Mouse (Mus musculus) 3T3-L1 (cell line): ENCODE measurements around the gene Dock4.
A peak's percentile ranks its signal among the peaks of the same experiment; 100 is the strongest.

Source experiments
- DNase-seq: peaks from one replicate; pipeline ENCODE4 v3.0.0-alpha.2; 2015; ENCODE audit warnings: low read depth, low spot score

The Dock4 gene

DNA sequence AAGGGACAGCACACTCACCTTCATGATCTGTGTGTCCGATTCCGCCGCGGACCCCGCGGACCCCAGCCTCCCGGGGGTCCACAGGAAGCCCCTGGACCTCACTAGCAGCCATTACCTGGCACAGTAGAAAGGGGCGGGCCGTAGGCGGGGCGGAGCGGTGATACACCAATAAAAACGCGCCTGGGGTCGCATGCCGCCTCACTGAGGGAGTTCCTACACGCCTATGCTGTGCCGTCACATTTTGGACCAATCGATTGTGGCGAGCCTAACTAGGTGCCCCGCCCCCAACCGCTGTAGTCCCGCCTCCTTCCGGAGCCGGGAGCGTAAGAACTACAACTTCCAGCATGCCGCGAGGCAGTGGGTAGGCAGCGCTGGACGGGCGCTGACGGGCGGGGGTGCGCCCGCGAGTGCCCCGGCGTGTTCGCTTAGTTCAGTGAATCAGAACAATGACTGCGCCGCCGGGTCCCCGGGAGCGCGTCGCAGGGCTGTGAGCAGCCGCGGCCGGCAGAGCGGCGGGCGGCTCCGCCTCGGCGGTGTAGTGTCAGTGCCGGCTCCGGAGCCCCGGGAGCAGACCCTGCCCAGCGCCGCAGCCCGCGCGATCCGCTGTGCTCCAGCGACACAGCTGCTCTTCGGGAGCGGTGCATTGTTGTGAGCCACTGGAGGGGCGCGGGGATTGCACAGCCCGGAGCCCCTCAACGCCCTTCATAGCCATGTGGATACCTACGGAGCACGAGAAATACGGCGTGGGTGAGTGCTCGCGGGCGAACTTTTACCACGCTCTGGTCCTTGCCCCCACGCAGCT is at the start of gene Dock4, which contains the start of gene Zfp277:
Gene Dock4 (plus strand): TSS at position 305 of the 802 bp plus-strand sequence.
Gene Zfp277 (minus strand): TSS at position 255 of the 802 bp plus-strand sequence.
- peak; percentile 99 for DNase-seq

DNA sequence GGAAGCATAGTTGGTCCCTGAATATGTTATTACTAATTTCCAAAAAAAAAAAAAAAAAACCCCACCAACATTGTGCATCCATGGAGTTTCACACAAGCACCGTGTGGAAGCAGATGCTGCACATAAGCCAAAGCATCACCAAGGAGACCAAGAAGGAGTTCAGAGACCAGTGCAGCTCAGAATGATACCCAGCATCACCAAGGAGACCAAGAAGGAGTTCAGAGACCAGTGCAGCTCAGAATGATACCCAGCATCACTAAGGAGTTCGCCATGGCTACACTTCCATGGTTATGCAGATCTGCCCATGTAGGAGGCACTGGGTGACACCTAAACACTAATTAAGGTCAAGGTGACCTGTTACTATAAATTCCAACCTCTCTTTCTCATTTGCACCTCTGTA is 46.8 kb upstream of the Dock4 start:
- no peak for DNase-seq

DNA sequence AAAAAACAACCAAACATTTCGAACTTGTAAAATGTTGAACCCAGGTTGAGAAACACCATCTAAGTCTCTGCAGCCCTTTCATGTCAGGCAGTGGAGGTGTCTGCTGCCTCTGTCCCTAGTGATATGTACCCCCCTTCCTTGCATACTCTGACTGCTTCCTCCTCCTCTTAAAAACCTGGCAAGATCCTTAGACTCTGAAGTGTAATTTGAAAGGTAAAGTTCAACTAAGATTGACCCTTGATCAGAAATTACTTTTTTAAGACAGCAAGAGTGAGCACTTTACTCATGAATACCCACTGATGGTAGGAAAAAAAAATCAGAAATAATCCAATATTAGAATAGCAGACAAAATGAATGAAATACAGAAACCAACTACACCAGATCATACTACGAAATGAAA is 46.4 kb upstream of the Dock4 start:
- no peak for DNase-seq

DNA sequence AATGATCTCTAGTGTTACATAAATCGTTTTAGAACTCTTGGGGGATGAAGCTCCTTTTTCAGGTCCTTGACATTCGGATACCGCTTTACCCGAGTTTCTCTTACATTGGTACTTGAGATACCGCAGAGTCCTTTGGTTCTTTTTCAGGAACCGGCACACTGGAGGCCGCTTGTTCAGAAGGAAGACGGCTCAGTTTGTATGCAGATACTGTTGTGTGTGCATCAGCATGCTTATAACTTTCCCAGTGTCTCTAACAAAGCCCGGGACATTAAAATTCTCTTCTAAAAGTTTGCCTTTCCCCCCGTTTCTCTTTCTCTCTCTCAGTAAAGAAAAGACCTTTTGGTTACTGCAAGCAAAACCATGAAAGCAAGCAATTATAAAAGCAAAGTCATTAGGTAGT is 45.9 kb upstream of the Dock4 start:
- no peak for DNase-seq

DNA sequence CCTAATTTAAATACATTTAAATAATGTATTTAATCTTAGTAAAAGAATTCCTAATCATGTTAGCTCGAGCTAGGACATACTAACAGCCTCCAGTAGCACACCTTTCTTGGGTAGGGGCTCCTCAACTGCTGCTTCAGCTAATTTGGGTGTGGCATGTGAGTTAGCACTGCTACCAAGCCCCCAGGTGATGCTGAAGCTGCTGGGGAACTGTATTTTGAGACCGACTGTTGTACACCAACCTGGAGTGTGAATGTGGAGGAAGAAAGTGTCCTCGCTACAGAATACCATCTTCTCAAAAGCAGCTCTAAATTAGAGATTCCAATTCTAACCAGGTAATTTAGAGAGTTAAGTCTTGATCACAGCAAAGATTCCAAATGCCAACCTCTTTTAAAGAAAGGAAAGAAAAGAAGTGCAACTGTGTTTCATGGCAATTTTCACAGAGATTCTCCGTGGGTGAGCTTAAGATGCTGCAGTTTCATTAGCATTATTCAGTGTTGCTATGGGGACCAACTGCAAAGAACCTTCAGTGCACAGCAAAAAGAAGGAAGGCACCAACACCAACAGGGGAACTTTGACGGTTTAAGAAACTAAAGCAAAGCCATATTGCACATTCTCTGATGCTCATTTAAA is 31.0 kb upstream of the Dock4 start:
- no peak for DNase-seq

DNA sequence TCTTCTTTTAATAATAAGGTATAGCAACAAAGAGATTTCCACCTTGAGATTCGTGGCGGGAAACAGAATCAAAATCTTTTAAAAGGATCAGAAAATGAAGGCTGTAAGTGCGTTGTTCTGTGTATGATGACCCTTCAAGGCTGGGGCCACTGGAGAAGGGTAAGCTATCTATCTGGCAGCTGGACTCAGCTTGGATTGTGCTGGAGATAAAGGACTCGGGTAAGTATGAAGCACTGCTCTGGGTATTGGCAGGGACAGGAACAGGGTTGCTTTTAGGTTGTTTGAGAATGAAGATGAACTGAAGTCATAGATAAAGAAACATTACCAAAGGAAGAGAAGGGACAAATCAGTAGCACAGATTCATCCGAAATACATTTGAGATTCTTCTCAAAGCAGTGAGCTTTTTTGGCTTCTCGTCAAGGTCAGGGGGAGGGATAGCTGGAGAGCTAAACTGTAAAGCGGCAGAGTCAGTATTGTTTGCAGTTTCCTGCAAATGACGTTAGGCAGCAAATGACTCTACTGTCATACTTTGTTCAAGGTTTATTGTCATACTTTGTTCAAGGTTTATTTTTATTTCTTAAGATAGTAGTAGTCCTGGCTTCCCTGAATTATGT is 30.3 kb upstream of the Dock4 start:
- DNase-seq: no peak

DNA sequence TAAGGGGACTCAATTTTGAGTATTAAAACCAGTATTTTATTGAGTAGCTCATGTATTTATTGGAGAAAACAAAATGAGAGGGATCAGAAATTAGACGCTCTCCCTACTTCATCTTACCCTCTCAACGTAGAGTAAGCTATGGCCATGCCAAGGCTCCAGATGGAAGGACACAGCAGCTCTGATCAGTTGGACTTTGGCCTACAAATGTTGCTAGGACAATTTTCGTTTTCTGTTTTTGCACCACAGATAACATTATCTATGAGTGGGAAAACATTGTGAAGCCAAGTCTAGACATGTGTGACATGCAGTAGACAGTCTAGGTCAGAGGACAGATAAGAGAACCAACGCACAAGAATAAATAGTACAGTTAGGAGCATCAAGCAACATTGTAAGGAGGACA is 28.5 kb upstream of the Dock4 start:
- DNase-seq: no peak

DNA sequence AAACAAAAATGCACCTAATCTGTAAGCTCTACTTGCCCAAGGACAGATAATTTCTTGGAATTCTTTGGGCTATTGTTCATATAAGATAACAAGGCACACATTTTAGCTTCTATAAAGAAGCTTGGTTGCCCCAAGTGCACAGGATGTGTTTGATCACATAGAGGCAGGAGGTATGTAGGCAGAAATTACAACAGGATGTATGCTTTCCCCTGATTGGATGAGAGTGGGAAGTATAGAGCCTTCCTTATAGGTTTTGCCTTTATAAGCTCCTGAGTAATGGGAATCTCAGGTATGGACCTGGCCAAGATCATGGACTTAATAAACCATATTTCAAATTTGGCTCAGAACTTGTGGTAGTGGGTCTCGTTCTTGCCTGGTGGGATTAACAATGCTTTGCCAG is 20.8 kb upstream of the Dock4 start:
- DNase-seq: no peak

DNA sequence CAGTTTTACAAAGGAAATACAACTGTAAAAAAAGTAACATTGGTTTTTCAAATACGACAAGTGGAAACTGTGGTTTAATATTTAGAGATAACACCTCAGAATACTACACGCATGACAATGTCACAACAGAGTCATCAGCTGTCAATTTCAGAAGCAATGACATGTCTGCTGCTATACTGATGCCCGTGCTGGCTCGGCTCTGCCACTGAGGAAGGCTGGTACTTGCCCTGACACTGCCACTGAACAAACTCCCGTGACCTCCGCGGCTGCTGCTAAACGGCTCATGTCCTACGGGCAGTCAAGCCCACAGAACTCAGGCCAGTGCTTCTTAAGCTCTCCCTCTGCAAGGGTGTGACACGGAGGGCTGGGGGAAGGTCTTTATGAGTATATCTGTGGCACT is 18.1 kb upstream of the Dock4 start:
- DNase-seq: no peak

DNA sequence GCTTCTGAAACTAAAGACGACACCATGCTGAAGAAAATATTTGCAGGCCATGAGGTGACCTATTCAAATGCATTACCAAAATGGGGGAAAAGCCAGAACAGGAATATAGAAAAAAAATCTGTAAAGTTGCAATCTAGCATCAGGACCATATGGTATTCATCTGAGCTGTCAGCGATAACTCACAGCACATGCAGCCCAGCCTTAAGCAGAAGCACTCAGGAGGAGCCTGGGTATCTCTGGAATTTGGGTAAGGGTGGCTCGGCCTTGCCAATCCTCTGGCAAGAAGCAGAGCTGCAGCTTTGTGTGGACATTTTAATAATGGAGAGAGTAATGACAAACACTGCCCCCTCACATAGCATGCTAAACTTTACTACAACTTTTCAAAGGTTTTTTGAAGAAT is 15.8 kb upstream of the Dock4 start:
- peak; percentile 76 for DNase-seq

DNA sequence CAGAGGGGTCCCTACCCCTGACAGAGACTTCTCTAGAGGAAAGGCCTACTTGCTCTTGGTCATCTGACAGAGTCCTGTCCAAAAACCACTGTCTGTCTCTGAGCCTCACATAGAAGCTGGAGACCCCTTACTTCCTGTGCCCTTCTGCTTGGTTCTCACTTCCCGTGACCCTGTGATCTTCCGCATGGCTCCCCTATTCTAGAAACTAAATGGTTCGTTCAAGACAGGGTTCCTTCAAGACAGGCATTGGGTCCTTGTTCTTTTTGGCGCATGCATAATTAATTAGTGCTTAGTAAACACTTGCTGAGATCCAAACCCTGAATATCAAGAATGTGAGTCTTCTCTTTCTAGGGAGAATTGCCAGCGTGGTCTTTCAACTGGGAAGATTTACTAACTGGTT is 14.7 kb upstream of the Dock4 start:
- DNase-seq: no peak

DNA sequence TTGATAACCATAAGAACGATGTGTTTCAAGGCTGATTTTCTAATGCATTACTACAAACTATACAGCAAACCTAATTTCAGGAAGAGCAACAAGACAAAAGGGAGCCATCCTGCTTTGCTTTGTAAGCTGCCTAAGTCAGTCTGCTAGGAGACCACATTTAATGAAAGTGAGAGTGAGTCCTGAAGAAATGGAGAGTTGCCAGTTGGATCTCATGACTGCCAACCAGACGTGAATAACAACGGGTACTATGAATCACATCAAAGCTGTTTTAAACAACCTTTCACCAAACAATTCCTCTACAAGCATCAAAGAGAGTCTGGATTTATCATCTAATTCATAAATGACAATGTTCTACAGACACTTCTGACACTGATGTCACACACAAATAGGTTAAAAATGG is 11.7 kb upstream of the Dock4 start:
- DNase-seq: peak; percentile 80

DNA sequence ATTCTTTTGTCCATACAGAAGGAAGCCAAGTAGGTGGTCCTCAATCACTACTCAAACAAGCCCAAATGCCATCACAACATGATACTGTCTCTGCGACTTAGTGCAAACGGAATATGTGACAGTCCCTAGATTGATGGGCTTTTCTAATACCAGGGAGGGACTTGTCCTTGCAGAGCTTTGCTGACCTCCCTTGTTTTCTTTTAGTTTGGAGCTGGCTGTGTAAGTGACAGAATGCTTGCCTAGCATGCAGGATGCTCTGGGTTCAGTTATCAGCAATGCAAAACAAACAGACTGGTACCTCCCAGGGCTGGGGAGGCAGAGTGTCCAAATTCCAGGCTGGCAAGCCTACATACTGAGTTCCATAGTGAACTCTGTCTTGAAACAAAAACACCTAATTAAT is 7.7 kb upstream of the Dock4 start:
- no peak for DNase-seq

DNA sequence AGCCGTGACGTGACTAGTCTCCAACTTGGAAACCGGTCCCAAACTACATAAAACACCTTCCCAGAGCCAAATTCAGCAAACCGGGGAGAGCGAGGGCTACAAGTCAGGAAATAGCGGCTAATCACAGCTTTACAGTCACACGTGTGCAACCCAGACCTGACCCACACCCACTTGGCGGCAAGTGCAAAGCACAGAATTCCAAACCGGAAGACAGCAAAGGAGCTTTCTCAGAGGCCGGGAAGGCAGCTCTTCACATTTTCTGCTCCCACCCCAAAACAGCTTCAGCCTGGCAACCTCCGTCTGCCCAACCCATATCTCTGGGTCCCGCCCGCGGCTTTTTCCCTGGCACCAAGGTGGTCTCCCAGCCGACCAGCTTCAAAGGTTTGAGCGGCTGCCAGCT is 546 bp upstream of the Dock4 start:
- DNase-seq: peak; percentile 71

DNA sequence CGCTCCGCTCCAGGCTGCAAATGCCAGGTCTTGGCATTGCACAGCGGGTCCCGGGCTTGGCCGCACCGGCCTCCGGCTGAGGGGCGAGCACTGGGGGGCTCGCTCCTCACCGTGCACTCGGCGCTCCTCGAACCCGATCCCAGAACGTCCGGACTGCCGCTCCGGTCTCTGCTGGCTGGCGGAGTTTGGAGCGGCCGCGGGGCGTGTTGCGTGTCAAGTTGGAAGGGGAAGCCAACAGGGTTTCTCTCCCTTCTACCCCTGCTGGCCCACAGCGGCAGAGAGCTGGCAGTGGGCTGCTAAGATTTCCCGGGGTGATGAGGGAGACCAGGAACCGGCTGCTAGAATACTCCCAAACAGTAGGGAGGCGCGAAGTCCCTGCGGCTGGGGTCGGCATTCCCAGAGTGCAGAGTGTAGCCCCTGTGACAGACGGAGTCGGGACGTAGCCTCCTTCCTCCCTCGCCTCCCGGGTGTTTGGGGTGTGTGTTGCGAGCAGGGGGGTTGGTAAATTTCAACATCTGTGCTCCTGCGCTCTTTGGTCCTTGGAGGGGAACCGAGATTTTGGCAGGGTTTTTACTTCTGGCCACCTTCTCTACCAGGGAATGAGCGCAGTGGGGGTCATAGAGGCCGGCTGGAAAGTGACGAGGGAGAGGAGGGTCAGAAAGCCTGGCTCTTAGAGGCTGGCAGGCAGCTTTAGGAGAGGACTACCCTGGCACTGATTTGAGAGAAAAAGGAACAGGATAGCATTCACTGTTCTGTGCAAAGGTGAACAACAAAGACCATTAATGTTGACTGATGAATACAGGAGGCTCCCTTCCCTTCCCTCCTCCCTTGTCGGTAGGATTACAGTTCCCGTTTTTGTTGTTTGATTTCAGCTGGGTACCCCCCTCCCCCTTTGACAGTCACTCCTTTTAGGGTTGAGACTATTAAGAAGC is 964 bp downstream of the Dock4 start:
- DNase-seq: peak; percentile 56

DNA sequence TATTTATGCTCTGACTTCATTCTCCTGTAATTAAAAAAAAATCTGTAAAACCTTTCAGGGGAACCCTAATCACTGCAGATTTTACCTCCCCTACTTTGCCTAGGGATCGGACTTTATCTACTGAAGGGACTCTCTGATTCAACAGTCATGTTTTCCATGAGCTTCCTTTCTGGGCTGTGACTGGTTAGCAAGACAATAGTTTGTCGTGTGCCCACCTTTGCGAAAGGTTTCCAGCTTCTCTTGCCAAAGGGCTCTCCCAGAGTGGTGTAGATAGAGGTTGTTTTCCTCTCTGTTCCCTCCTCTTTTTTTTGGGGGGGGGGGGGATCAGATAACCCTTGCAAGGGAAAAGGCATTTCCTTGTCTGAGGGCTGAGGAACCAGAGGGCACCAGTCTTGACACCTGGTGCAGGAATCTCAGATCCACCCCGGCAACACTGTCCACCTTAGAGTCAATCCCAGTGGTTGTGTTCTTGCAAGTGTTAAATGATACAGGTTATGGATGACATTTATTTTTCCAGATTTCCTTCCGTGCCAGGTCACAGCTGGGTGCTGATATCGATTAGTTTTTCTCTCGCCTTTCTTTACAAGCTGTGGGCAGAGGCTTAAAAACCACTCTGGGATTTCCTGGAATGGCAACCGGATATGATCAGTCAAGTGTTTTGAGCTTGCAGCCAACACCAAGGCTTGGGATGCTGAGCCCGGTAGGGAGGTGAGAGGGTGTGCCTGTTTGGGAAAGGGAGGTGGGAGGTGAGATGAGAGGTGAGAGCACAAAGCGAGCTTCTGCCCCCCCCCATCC is 2.0 kb downstream of the Dock4 start:
- DNase-seq: no peak

DNA sequence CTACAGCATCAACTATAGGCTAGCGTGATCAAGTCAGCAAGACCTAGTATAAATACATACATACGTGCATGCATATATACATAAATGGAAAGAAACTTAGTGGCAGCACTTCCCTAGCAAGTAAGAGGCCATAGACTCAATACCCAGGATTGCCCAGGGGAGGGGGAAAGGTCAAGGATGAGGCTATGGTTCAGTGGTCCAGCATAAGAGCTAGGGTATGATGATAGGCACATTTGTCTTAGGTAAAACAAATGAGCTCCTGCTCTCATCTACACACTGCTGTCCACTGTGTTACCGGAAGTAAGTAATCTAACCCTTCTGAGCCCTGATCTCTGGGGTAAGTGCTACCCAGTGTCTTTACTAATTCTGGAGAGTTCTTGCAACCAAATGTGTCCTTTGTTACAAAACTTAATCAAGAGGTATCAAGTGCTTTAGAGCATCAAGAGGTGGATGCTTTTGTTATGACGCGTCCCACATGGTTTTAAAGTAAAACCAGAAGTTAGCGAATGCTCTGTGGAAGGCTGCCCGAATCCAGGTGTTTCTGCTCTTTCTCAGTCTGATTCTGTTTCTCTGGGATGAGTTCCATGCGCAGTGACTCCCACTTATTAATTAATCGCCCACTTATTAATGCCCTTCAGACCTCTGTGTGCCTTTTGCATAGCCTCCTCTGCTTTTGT is 3.5 kb downstream of the Dock4 start:
- DNase-seq: no peak

DNA sequence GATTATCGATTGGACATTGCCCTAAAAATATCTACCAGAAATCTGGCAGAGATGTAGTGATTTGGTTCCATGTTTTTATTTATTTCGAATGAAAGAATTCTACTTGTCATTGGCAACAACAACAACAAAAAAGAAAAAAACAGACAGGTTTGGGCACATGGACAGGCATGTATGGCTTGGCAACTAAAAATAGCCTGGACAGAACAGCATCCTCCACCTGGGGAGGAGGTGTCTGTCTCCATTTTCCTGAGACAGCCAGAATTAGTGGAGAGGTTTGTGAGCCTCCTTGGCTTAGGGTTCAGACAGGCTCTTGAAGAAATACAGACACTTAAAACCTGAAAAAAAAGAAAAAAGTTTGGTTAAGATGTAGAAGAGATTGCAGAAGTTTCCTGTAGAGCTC is 10.8 kb downstream of the Dock4 start:
- no peak for DNase-seq

DNA sequence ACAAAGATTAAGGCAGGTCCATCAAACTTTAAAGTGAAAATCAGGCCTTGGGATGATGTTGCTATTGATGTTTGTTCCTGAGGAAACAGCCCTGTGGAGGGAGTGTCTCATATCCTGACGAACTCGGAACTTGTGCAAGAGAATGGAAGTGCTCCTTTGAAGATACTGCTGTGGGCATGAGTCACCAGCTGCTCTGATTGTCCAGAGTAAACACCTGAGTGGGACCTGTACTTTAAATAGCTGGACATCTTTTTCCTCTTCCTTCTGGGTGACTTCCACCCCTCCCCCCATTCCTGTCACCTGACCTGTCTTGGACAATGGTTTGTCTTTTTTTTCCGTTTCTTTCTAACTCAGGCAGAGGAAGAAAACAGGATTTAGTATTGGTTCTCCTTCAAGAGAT is 13.2 kb downstream of the Dock4 start:
- no peak for DNase-seq

DNA sequence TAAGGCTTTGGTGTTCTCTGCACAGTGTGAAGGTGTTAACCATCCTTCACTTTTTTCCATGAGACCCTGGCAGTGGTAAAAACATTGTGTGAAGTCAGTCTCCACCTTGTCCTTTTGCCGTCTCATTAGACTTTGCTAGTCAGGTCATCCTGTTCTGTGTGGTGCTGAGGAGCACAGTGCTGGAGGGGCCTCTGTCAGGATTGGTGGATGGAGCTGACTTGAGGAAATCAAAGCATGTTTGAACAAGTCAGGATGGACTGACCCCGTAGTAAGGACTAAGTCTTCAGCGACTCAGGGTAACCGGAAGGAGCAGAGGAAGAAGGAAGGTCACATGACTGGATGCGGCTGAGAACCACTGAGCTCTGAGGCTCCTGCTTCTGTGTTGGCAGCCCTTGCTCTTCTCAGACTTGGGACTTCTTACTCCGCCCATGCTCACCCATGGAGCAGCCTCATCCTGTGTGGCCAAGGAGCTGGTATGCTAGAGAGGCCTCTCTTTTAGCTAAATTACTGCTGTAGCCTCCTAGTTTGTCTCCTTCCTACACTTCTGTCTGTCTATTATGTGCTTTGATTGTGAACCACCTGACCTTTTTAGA is 14.0 kb downstream of the Dock4 start:
- no peak for DNase-seq
